Mouse (Mus musculus) heart, adult 10 weeks (tissue): ENCODE measurements around the gene Hand2. TPM values are rescaled to one million over a fixed set of nuclear protein-coding genes. Genes with fewer than 3 reads are reported as not detected.

Source experiments
- polyA plus RNA-seq: library from polyadenylated mRNA; stranded (reverse); fragments of 350-450 nt; fragmentation: Illumina TruSeq; extraction: RNeasy Lipid Tissue Mini Kit (QIAGEN cat#74804); gene quantifications from one replicate; pipeline ENCODE4 v1.2.3, GENCODE M21; 2014; ENCODE audit warnings: low read depth, low replicate concordance

Gene Hand2
- 34.2 TPM for polyA plus RNA-seq

DNA sequence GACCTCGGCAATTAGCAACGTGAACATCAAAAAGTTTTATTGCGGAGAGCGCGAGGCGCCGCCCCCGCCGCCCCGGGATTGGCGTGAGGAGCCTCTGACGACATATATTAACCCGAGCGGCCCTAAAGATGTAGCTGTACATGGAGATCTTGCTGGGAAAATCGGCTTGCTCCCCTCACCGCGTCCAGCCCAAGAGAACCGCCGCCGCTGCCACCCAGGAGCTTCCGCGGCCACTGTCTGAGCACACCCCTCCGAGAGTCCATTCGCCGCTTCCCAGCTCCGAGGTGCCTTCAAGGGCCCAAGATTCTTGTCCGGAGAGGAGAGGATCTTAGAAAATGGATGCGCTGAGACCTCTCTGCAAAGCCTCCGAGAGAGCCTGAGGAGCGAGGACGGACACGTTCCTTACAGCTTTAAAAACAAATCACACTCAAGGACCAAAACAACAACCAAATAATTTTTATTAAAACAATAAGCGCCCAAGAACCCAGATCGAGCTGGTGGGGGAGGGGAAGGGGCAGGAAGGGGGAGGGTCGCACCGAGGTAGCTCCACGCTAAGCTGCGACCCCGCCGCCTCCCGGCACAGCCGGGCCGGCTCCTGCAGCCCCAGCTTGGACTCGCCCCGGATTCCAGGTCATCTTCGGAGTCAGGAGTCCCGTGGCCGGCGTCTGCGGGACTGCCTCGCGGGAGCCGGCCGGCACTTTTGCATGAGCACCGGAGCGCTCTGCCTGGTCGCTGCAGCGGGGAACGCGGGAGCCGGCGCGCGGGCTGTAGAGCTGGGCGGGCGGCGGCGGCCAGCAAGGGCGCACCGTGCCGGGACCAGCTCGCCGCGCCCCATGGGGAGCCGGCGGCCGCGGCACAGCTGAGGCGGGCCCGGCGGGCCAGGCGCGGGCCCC lies at the start of gene Hand2:
Gene Hand2, plus strand, starts transcription at position 133 of the 893 bp plus-strand sequence.

Other genes starting within 250 kb of the Hand2 start
- not detected for gene Scrg1, start 134.9 kb downstream of the Hand2 start, polyA plus RNA-seq
- 11.7 TPM for gene Sap30, start 166.9 kb downstream of the Hand2 start, polyA plus RNA-seq
- 11.0 TPM for gene Hmgb2, start 190.9 kb downstream of the Hand2 start, polyA plus RNA-seq